Mouse (Mus musculus) testis, adult 2 months (tissue): ENCODE results near the gene Ccdc152.
"Not testable (repeated sequence)": the region's sequence is repeated elsewhere in the genome, so short reads cannot be mapped to it uniquely, and the experiment has no call there.

Source experiments
- CTCF ChIP-seq: fragments of 200-500 bp; IDR thresholded peaks from 2 replicates; pipeline ENCODE4 v1.5.1; 2012; ENCODE audit warnings: low read depth, mild to moderate bottlenecking, inconsistent platforms, low read length, moderate library complexity; ENCODE audit not compliant: control insufficient read depth, insufficient read depth, insufficient replicate concordance
- POLR2A ChIP-seq: fragments of 200-500 bp; IDR thresholded peaks from 2 replicates; pipeline ENCODE4 v1.6.1; 2012; ENCODE audit warnings: low read depth, mild to moderate bottlenecking, inconsistent platforms, low read length, moderate library complexity; ENCODE audit not compliant: control insufficient read depth

GRCm38 (mm10) chr15:3245036-3245435 lies 58.3 kb downstream of the Ccdc152 start:
- not testable (repeated sequence) for TF ChIP-seq POLR2A, CTCF
